In genomic region chr8:35321270-35321865, GRCm38 (mm10) we compare ENCODE assay signal across 19 mouse cellular contexts.
DNase-seq lines count a peak whose midpoint lies in the region; ATAC-seq and TF ChIP-seq lines count a peak whose summit lies in the region.
"Had no signal": no experiment of that assay in that cellular context is flagged by ENCODE, and none has a peak within 500 bp of the region (broad histone marks: within the 10 kb centered on the region; RNA-seq: fewer than 3 reads in every experiment).

No protein-coding gene starts in this region.

- no peaks in the 10 kb centered on the region for H3K27me3 ChIP-seq in hindbrain, embryonic 13.5 days
- no peaks in the 10 kb centered on the region for H3K27me3 ChIP-seq in midbrain, embryonic 13.5 days
- H3K27me3 ChIP-seq: heart, embryonic 12.5 days; limb, embryonic 13.5 days; neural tube, embryonic 13.5 days; Patski had no signal

- no peaks in the 10 kb centered on the region for H3K36me3 ChIP-seq in hindbrain, embryonic 13.5 days
- no peaks in the 10 kb centered on the region for H3K36me3 ChIP-seq in midbrain, embryonic 13.5 days
- H3K36me3 ChIP-seq: heart, embryonic 12.5 days; hindbrain, embryonic 10.5 days; limb, embryonic 13.5 days; neural tube, embryonic 13.5 days had no signal

- H3K4me2 ChIP-seq in hindbrain, embryonic 13.5 days = no peak overlapping the region
- no peak overlapping the region for H3K4me2 ChIP-seq in midbrain, embryonic 13.5 days (replicated peaks)
- H3K4me2 ChIP-seq: heart, embryonic 12.5 days; limb, embryonic 13.5 days; neural tube, embryonic 13.5 days had no signal

- TF ChIP-seq CTCF in layer of hippocampus, adult 2 months (conservative IDR thresholded peaks at IDR 0.05) = no peak

- H3K4me1 ChIP-seq in hindbrain, embryonic 13.5 days (replicated peaks) = no peaks in the 10 kb centered on the region; the same call in 1 of the 2 replicates
- no peaks in the 10 kb centered on the region for H3K4me1 ChIP-seq in midbrain, embryonic 13.5 days (replicated peaks)
- H3K4me1 ChIP-seq: heart, embryonic 12.5 days; hindbrain, embryonic 10.5 days; limb, embryonic 13.5 days; neural tube, embryonic 13.5 days had no signal

- ATAC-seq in activated CD4-positive, CD25-positive, alpha-beta regulatory T cell, adult 4 months = peak; percentile 69
- no peak for ATAC-seq in hindbrain, embryonic 13.5 days (ENCODE audit: low FRiP score)
- no peak for ATAC-seq in midbrain, embryonic 13.5 days
- ATAC-seq: forebrain, postnatal 0 days; Patski had no signal

- H3K4me3 ChIP-seq in hindbrain, embryonic 13.5 days = no peak overlapping the region
- H3K4me3 ChIP-seq in midbrain, embryonic 13.5 days (replicated peaks) = no peak overlapping the region
- H3K4me3 ChIP-seq in layer of hippocampus, adult 2 months = no peak overlapping the region
- H3K4me3 ChIP-seq: heart, embryonic 12.5 days; hindbrain, embryonic 10.5 days; limb, embryonic 13.5 days; neural tube, embryonic 13.5 days had no signal

- WGBS in hindbrain, embryonic 13.5 days = 83% methylated on average over 10 of the region's 10 CpGs
- WGBS in midbrain, embryonic 13.5 days = 82% methylated on average over 10 of the region's 10 CpGs

- intact Hi-C loops in gastrocnemius, postnatal 14 days (cut with DNase I; ENCODE audit: low total_unique reads) = no loop called here

- H3K27ac ChIP-seq in hindbrain, embryonic 13.5 days = no peak overlapping the region
- no peak overlapping the region for H3K27ac ChIP-seq in midbrain, embryonic 13.5 days
- H3K27ac ChIP-seq in layer of hippocampus, adult 2 months = no peak overlapping the region
- H3K27ac ChIP-seq: hindbrain, embryonic 10.5 days; limb, embryonic 13.5 days; neural tube, embryonic 13.5 days had no signal

- DNase-seq in gastrocnemius, postnatal 14 days = peak; percentile 17
- DNase-seq in gastrocnemius, postnatal 4 days (ENCODE audit: low spot score in 2 of 2) = no peak
- DNase-seq in CD4-positive helper T cell, adult 2 months (ENCODE audit: low read depth, low spot score) = peak; percentile 42
- peak; percentile 83 for DNase-seq in thymus, postnatal 0 days (ENCODE audit: low spot score)
- DNase-seq in layer of hippocampus, adult 2 months (ENCODE audit: low spot score in 2 of 2) = no peak
- DNase-seq: cerebellum, adult 8-10 months; forebrain, postnatal 0 days; kidney, adult 18-20 months; kidney, postnatal 4 days; retina, postnatal 1 day; spleen, adult 18-20 months had no signal

- H3K9me3 ChIP-seq in hindbrain, embryonic 13.5 days = no peaks in the 10 kb centered on the region
- no peaks in the 10 kb centered on the region for H3K9me3 ChIP-seq in midbrain, embryonic 13.5 days
- H3K9me3 ChIP-seq: heart, embryonic 12.5 days; hindbrain, embryonic 10.5 days; limb, embryonic 13.5 days; neural tube, embryonic 13.5 days had no signal

- H3K9ac ChIP-seq in hindbrain, embryonic 13.5 days = no peak overlapping the region
- H3K9ac ChIP-seq in midbrain, embryonic 13.5 days (replicated peaks) = no peak overlapping the region
- H3K9ac ChIP-seq: forebrain, postnatal 0 days; heart, embryonic 12.5 days; limb, embryonic 13.5 days; neural tube, embryonic 13.5 days had no signal

Comparison
In these comparisons a context has a peak if more than half of its experiments do, and no peak if none do; other contexts are left out.
1. DNase-seq: peak in gastrocnemius, postnatal 14 days (single experiment), CD4-positive helper T cell, adult 2 months (single experiment) and thymus, postnatal 0 days (single experiment); none in gastrocnemius, postnatal 4 days (0 of 2) and layer of hippocampus, adult 2 months (0 of 2).